Mouse (Mus musculus): ENCODE measurements at regions not wholly inside any gene's neighbourhood (a gene's known extent, or its start where the extent isn't known, plus 50 kb on each side); places are given as distances from the start of the nearest gene placed in this dataset.
"Not testable (repeated sequence)": the region's sequence is repeated elsewhere in the genome, so short reads cannot be mapped to it uniquely, and the experiment has no call there.

DNA sequence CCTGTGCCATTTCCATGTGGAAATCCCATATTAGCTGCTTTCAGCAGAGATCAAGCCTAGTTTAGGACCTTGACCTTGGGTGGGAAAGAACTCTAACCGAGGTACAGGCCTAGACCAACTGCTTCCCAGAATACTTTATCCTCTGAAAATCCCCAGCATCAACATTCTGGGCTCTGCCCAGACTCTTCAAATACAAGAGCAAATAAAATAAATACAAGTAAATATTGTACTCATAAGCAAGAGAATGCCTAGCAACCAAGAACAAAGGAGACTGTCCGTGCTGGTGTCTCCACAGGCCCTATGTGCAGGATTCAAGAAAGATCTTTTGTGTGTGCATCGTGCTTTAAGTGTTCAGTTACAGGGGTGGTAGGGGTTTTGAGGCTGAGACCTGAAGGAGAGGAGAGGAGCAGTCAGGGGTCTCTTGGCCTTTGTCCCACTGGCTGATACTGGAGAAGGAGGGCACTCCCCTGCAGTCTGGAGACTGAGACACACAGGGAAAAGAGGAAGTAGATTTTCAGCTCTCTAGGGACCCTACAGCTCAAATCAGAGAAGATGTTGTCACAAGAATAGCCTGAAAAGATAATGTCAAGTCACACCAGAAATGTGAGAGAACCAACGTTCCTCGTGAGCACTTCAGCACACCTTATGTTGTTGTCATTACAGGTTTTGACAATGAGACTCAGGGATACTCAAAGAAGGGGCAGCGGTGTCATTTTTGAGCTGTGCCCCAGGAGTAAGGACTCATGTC lies 174.6 kb downstream of the Wdr11 start:
- no peak for ATAC-seq (ENCODE audit: insufficient number of reproducible peaks, low FRiP score, low TSS enrichment)

DNA sequence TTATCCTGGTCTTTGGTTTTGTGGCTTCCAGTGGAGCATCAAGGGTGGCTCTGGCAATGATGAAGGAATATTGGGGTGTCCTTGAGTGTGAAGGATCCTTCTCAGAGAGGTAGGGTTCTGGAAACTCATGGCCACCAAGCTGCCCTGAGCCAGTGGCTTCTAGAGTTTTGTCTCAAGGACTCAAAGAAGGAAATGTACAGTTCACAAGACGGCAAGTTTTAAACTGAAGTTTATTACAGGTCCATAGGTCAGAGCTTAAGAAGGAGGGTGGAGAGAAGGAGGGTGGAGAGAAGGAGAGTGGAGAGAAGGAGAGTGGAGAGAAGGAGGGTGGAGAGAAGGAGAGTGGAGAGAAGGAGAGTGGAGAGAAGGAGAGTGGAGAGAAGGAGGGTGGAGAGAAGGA lies 178.0 kb downstream of the Wdr11 start:
- not testable (repeated sequence) for ATAC-seq (ENCODE audit: insufficient number of reproducible peaks, low FRiP score, low TSS enrichment)

DNA sequence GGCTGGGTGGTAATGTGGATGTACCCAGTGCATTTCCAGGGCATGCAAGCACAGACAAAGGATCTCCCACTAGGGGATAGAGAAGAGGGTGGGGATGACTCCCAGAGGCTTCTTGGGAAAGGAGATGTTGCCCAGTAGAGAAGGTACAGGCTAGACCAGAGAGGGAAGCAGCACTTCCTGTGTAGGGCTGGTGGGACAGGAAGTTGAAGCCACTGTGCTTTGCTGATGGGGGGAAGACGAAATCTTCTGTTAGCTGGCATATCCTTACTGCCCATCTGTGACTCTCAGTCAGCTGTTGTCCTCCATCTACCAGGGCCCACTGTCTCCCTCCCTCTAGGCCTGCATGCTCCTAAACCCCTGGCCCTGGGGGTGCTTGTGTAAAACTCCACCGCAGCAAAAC lies 180.2 kb downstream of the Wdr11 start:
- ATAC-seq (ENCODE audit: insufficient number of reproducible peaks, low FRiP score, low TSS enrichment) = no peak

DNA sequence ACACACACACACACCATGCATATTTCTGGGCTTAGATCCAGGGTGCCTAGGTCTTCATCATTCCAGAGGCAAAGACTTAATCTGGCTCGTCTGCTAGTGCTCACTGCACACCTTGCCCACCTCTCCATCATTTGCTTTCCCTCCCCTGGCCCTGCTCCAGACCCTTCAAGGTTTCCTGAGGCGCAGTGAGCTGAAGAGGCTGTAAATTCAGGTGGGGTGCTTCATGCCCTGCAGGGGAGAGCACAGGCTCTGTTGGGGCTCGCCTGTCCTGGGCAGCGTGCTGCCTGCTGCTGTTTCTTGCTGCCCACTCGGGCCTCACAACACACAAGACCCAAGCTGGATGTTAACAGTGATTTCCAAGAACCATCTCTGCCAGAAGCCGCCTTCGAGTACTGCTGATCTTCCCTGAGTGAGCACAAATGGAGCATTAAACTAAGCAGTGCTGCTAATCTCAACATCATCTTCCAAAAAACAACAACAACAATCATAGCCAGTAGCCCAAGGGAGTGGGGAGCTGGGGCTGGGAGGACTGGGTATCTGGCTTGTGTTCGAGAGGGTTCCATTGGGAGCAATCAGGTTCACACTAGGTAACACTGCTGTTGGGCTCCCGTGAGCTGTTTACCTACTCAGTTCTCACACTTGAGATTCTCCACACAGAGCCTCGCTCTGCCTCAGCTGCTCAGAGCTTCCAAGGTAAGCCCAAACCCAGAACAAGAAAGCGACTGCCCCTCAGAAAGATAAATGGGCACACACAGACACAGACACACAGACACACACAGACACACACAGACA lies 181.1 kb downstream of the Wdr11 start:
- no peak for ATAC-seq (ENCODE audit: insufficient number of reproducible peaks, low FRiP score, low TSS enrichment)

DNA sequence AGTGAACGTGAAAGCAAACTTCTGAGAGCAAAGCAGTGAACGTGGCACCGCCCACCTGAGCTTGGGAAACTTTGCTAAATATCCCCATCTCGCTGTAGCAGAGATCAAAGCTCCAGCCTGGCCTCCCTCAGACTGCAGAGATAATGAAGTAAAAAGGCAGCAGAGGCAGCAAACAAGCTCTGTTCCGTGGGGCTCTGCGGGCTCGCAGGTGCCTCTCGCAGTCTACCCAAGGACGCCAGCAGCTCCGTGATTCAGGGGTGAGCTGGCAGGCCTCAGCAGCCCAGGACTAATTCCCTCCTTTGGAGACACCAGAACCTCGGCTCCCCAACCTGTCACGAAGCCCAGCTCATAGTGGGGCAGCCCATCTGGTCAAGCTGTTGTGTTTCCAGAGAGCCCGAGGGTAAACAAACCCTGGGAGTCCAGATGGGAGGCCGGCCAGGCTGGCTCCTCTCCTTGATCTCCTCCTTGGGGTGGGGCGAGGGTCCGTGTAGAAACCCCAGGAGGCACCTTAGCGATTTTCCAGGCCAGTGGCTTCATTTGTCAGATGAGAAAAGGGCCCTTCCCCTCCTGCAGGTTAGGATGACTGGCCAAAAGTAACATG lies 182.7 kb downstream of the Wdr11 start:
- peak; percentile 89 for ATAC-seq (ENCODE audit: insufficient number of reproducible peaks, low FRiP score, low TSS enrichment)

DNA sequence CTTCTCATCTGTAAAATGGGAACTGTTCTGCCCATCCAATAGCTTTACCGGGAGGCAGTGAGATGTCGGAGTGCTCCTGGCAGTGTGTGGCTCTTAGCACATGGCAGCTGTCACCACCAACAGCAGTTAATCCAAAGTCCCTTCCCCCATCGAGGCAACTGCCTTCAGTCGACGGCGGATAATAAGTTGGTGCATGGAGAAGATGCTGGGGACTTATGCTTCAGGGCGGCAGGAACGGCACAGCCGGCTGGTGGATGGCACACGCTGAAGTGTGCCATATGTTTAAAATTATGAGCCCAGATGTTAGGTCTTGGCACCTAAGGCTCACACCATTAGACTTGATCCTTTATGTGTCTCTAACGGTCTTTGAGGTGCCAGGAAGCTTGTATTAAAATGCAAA lies 183.5 kb downstream of the Wdr11 start:
- ATAC-seq (ENCODE audit: insufficient number of reproducible peaks, low FRiP score, low TSS enrichment) = no peak

DNA sequence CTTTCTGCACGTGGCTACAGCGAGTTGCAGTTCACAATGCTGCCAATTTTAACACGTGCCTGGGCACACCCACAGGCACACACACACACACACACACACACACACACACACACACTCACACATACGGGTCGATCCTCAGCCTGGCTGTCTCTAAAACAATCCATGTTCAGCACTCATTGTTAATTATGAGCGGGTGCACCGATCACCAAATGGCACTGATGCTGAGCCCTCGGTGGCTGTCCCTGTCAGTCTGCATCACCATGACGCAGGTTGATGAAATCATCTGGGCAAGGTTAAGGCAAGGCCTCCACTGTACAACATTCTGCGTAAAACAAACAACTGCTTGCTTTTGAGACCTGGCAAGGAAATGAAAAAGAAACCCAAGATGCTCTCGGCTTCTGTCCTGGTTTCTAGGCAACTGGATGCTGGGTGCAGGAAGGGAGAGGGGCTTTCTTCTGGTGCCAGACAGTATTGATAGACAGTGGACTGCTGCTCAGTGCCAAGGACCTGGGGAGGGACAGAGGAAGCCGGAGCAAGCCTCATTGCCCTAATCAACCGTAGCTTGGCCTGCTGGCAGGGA lies 187.3 kb downstream of the Wdr11 start:
- no peak for ATAC-seq (ENCODE audit: insufficient number of reproducible peaks, low FRiP score, low TSS enrichment)

DNA sequence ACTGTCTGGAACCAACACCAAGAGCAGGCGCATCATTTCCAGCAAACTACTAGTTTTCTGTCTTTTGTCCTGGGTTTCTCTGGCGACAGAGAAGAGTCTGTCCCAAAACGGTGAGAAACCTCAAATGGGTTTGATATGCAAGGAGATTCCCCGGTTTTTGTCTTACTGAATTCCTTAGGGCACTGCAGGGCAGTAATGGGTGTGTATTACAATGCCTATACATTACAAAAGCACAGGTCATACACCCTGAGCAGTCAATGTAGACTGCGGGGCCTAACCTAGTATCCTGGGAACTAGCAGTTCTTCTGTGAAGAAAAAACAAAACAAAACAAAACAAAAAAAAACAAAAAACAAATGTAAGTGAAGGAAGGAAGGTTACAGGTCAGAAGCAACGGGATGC lies 188.3 kb downstream of the Wdr11 start:
- ATAC-seq (ENCODE audit: insufficient number of reproducible peaks, low FRiP score, low TSS enrichment) = no peak

DNA sequence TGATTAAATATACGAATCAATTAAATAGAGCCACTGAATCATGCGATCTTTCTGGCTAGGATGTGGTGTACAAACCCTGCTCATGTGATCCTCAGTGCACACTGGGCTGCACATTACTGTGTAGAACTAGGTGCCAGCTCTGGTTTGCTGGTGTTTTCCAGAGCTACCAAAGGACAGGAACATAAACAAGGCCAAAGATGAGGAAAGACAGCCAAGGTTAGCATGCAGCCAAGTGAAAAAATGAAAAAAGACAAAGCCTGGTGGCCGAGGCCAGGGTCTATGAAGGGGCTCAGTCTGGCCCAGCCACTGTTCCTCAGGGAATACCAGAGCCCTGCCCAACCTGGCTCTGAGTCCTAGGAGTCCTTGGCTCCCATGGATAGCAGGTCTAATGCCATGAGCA lies 190.1 kb downstream of the Wdr11 start:
- no peak for ATAC-seq (ENCODE audit: insufficient number of reproducible peaks, low FRiP score, low TSS enrichment)

DNA sequence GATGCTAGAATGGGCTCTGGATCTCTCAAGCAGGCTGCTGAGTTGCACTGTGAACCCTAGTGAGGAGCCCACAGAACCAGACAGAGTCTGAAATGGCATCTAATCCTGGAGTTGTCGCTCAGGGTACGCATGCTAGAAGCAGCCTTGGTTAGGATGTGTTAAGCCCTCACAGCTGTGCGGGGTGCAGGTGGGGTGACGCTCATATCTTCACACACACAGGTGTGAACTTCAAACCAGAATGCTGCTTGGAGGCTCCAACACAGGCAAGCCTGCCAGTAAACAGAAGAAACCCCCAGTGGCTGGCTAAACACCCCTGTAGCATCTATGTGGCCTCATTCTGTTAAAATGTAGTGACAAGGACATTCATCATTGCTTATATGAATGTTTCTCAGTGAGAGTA lies 193.3 kb downstream of the Wdr11 start:
- no peak for ATAC-seq (ENCODE audit: insufficient number of reproducible peaks, low FRiP score, low TSS enrichment)

DNA sequence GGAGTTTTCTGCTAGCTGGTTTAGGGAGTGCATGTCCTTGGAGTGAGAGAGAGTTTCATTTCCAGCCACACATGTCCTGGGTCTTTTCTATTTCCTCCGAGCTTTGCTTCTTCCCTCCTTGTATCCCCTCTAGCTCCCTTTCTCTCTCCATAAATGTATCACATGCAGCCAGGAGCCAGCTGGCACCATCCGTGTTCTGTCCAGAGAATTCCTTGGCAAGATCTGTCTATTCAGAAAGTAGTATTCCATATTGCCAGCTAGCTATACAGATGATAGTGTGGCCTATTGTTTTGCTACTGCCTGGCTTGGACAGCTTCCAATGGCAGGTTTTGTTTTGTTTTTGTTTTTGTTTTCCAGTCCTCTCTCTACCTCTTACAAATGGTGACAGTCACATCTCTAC lies 195.3 kb downstream of the Wdr11 start:
- no peak for ATAC-seq (ENCODE audit: insufficient number of reproducible peaks, low FRiP score, low TSS enrichment)

DNA sequence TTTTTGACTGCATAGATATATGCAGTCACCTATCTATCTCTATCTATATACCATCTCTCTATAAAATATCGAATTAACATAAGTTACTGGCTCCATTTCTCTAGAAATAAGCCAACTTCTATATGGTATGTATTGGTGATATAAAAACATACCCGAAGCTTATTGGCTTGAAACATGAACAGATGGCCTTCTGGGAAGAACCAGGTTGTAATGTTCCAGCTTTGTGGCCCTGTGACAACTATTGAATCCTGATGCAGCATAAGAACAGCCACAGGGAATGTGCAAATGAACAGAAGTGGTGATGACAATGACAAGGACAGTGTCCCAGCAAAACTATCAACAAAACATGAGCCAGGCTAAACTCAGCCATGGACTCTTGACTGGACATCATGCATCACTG lies 196.1 kb downstream of the Wdr11 start:
- no peak for ATAC-seq (ENCODE audit: insufficient number of reproducible peaks, low FRiP score, low TSS enrichment)

DNA sequence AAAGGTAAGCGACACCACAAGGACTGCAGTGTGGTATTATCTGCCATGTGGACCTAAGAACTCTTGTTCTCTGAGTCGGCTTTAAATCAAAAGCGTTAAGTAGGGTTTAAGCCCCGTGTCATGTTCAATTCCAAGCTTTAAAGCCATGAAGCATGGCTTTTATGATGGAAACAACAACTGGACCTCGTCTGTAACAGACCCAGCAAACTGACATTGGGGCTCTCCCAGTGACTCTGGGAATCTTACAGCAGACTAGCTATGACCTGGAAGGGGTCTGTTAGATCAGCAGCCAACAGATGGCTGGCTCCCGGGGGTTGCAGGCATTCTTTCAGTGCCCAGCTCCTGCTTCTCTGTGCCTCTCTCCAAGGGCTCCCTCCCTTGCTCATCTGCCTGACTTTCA lies 197.8 kb downstream of the Wdr11 start:
- ATAC-seq (ENCODE audit: insufficient number of reproducible peaks, low FRiP score, low TSS enrichment) = no peak

DNA sequence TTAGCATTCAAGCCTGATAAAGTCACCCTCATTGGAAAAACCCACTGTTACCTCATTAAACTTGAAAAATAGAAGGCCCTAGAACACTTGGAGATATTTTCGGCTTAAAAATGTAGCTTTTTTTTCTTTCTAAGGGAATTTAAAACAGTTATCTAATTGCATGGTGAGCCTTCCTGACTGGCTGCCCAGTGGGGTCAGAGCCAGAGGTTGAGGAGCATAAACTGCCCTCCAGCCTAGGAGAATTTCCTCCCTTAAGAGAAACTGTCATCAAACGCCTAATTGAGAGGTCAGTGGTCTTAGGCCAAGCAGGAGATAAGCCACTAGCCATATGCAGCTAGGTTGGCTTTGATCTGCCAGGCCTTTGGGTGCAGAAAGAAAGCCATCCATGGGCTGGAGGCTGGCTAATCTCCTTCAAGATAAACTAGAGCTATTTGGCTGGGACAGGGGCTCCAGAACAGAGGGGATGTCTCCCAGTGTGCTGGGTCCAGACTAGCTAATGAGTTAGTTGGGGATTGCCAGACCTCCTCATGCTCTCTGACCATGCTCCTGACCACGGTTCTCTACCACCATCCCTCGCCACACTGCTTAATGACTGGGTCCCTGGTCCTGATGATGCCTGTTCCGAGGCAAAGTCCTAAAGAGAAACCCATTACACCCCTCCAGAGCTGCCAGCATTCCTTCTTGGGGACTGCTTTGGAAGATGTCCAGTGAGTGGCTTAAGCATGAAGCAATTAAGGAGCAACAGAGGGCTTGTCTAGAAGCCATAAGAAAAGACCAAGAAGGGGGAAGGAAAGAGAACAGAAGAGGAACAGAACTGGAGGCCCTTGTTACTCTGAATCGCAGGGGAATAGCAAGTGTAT lies 199.2 kb downstream of the Wdr11 start:
- ATAC-seq (ENCODE audit: insufficient number of reproducible peaks, low FRiP score, low TSS enrichment) = no peak

DNA sequence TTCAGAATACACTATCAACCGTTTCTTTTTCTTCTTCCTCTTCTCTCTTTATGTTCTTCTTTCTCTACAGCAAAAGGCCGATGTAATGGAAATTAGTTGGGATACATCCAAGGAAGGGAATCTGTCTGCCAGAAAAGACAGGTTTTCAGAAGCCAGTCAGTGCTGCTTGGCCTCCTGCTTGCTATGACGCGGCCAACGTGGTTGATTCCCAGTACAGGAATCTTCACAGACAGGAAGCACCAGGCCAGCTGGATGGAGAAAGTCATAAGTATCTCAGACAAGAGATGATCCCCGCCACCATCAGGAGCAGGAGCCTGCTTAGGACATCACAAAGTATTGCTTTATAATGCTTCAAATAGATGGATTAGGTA lies 199.8 kb downstream of the Wdr11 start:
- ATAC-seq (ENCODE audit: insufficient number of reproducible peaks, low FRiP score, low TSS enrichment) = no peak

DNA sequence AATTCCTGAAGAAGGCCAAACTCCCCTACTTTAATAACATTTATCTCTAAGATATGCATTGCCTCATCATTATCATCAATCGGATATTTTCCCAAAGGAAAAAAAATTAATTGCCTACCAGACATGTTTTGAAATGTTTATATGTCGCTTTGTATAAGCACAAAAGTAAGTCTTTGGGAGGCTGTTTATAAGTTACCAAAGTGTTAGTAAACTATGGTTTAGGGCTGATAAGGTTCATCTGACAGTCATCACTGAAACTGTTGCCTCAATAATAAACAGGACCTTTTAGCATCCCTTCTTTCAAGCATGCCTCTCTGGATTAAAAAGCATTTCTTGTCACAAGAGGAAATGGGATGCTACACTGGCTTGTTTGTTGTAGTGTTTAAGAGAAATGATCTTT lies 202.1 kb downstream of the Wdr11 start:
- no peak for ATAC-seq (ENCODE audit: insufficient number of reproducible peaks, low FRiP score, low TSS enrichment)

DNA sequence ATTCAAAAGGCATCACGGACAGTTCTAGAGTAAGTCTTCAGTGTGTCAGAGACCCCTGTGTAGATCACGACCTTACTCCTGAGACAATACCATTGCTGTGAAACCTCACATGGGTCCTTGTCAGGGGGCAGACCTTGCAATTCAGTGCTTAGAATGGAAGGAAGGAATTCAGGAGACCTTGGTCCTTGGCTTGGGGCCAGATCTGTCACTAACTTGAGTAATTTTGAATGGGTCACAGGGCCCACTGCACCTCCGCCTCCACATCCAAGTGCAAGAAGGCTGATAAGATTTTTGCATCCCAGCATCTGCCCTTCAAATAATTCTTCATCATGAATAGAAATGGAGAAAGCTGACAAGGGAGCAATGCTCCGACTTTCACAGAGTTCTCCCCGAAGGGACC lies 202.6 kb downstream of the Wdr11 start:
- no peak for ATAC-seq (ENCODE audit: insufficient number of reproducible peaks, low FRiP score, low TSS enrichment)

DNA sequence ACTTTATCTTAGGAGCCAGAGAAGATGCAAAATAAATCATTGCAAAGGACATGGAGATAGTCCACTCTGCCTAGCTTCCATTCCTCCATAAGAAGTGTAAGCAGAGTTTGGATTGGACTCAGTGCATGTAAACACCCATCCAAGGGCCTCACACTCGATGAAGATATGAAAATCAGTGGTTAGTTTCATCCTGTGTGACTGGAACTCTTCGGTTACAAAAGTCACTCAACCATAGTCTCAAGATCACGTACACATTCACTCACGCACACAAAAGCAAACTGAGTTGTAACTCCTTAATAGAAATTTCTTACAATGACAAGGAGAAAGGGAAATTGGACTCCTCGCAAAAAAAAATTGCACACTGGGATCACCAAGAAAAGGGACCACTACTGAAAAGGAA lies 206.9 kb downstream of the Wdr11 start:
- ATAC-seq (ENCODE audit: insufficient number of reproducible peaks, low FRiP score, low TSS enrichment) = no peak

DNA sequence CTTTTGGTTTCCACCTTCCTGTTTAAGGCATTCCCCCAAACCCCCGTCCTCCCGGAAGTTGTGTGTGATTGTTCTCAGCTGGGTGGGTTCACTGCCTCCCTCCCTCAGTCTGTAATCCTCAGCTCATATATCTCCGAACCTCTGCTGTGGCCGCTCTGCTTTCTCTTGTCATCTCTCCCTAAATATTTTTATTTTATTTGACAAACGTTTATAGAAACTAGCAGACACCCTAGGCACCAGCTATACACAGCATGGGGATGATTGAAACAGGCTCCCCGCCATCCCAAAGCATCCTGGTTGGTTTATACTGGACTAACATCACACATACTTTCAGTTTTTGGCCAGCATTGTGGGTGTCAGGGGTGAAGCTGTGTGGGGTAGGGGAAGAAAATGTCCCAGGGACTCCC lies 208.8 kb downstream of the Wdr11 start:
- no peak for ATAC-seq (ENCODE audit: insufficient number of reproducible peaks, low FRiP score, low TSS enrichment)

DNA sequence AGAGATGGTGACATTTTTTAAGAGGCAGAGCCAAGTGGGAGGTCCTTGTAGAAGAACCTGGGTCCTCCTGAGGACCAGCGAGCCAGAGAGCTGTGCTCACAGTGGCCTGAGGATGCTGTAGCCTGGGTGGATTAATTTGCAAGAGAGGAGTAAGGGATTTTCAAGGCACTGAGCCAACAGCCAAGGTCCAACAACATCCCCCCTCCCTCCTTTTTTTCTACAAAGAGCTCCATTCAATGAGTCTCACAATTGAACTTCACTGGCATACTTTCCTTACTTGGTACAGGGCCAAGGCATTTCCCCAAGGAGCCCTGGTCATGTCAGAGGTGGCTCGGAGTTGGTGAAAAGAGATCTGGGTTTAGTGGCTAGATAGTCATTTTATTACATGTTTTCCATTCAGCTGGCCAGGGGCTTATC lies 209.8 kb downstream of the Wdr11 start:
- no peak for ATAC-seq (ENCODE audit: insufficient number of reproducible peaks, low FRiP score, low TSS enrichment)
